Mouse (Mus musculus) right cerebral cortex, postnatal 14 days (tissue): ENCODE data around the gene Magi1.

Experiments used
- DNase-seq: peaks from one replicate; pipeline ENCODE4 v3.0.0; 2022

Gene Magi1

DNA sequence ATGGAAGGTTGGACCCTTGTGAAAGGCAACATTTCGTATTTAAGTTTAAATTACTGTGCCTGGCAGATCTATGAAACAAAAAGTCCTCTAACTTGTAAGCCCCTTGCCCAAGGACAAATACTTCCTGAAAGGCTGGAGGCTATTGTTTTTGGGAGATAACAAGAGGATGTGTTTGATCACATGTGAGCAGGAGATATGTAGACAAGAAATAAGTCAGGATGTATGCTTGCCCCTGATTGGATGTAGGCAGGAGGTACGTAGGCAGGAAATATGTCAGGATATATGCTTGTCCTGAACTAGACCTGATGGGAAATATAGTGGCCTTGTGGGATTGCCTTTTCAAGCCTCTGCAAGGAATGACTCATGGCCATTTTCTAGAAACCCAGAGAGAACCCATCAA, 84.0 kb downstream of the Magi1 start:
- no peak for DNase-seq

DNA sequence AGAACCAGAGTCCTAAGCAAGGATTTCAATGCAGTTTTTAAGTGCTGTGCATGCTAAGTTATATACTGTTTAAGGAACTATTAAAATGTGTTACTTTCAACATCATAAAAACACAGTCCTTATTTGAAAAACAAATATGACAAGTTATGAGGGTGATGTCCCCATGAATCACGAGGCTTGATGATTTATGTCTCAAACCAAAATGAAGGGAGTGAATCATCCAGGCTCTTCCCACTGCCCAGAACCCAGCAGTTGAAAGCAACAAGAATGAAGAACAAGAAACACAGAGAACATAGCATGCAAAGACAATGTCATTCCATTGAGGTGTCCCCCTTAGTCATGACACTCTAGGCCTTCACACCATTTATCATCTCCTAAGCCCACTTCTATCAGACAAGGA, 85.9 kb downstream of the Magi1 start:
- no peak for DNase-seq

GRCm38 (mm10) chr6:94195303-94195911, 88.3 kb downstream of the Magi1 start:
- no peak for DNase-seq

DNA sequence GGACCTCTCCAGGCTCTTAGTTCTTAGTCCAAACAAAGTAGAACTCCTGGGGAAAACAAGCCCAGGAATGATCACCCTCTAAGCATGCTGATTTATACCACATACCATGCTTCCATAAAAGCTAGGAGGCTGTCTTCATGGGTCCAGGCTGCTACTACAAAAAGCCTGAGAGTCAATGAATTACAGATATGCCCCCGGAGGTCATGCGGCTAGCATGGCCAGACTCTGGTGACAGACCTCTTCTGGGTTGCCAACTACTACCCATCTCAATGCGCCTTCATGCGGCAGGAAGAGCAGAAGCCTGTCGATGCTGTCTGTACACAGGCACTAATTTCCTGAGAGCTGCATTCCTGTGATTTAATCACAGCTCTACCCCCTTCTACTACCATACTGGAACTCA, 92.9 kb downstream of the Magi1 start:
- DNase-seq, result no peak

GRCm38 (mm10) chr6:94189379-94189778, 94.3 kb downstream of the Magi1 start:
- DNase-seq, result no peak

DNA sequence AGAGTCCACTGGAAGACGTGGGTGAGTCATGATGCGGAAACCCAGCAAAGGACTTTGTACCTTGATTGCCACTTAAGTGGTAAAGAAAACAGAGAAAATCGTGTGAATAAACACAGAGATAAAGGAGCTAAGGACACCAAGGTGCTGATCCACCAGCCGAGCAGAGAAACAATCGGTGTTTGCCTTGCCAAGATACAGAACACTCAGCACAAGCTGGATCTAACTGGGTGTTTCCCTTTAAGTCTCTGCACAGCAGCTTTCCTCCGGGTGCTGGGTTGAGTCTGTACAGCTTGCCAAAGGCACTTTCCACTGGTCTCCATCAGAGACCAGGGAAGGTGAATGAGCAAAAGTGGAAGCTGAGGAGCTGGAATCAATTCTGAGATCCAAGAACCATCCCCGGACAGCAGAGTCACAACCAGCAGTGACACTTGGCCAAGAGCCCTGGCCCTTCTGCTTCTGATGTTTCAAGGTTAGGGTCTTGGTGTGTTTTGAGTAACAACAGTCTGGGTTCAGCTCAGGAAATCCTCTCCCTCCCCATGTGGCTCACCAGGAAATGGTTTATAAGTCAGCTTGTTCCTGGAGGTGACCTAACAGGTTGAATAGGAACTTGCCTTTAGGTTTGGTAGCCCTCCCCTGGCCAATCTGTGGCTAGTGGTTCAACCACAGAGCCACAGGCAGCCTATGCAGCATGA, 96.9 kb downstream of the Magi1 start:
- no peak for DNase-seq

DNA sequence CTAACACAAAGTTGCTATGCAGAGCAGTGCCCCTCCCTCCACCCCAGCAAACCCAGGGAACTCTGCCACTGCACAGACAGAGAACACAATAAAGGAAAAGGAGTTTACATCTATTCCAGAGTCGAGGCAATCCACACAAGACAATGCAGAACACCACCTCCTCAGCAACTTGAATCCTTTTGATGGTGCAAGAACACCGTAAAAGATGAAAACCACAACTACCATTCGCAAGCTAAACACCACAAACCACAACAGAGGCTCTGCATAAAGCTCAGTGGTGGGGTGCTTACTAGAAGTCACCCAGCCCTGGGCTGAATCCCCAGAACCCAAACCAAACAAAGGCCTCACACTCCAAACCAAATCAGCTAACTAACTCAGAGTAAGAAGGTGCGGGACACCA, 99.4 kb downstream of the Magi1 start:
- DNase-seq, result no peak

- no peak for DNase-seq
These were observed 100.3 kb downstream of the Magi1 start for GRCm38 (mm10) chr6:94183354-94183851.

- no peak for DNase-seq
These were observed 102.0 kb downstream of the Magi1 start for GRCm38 (mm10) chr6:94181673-94182255.

DNA sequence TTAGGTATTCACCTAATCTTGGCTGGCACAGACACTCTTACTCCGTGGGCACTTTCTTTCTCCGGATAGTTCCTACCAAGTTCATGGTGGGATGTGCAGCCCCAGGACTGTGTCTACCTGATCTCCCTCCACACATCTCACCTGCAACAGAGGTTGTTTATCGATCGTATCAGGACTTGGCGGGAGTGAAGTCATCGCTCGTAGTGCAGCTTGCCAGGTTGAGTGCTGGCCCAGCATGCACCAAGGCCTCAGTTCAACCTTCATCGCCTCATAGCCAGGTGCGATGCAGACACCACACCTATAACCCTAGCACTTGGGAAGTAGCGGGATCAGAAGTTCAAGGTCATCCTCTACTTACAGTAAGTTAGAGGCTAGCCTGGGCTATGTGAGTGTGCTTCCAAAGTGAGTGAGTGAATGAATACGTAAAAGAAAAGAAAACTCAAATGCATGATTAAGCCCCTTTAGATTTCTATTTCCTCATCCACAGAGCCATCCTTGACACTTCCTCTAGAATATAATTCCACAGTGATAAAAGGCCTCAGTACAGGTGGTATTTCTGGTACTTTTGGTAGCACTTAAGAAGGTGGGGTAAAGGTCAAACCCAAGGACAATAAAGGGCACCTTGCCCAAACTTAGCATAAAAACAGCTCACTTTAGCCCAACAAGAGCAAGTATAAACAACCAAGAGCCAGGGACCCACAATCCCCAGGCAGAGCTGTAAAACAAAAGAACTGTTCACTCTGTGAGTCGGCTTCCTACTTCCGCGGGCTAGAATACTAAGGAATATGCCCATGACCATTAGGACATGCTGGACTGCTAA, 103.2 kb downstream of the Magi1 start:
- no peak for DNase-seq

DNA sequence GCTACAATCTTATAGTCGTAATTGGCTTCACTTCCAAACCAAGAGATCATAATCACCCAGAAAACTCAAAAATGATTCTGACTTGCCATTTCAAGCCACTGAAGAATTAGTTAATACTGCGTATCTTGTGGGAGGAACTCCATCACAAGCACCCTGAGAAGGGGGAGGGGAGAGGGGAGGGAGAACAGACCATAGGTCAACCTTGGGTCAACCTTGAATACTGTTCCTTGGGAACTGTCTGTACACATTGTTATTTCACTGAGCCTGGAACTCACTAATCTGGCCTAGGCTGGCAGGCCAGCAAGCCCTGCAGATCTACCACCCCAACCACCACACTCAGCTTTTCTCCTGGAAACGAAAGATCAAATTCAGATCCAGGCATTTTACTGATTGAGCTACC, 106.2 kb downstream of the Magi1 start:
- no peak for DNase-seq

GRCm38 (mm10) chr6:94176705-94177104, 107.0 kb downstream of the Magi1 start:
- no peak for DNase-seq

GRCm38 (mm10) chr6:94171250-94171649, 112.5 kb downstream of the Magi1 start:
- DNase-seq, result no peak

DNA sequence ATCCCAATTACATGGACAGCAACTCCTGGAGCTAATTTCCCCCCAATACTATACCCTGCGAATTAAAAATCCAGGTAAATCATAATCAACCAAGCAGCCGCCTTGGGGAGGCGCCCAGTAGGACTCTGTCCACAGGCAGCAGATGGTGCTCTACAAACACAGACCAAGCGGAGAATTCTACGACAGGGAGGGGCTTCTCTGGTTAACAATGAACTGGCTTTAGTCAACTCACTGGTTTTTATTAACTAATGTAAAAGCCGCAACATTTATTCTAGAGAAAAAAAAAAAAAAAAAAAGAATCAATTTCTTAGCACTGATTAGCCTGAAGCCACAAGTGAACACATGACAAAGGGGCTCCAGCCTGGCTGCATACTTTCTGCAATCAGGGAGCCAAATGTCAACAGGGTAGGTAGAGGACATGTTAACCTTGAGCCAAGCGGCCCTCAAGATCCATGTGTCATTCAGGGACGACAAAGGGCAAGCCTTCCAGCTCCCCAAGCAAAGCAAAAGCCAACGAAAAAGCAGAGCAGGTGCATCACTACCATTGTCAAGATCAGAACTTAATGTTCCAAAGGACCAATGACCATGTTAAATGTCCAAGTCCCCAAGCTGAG, 114.0 kb downstream of the Magi1 start:
- DNase-seq, result no peak

DNA sequence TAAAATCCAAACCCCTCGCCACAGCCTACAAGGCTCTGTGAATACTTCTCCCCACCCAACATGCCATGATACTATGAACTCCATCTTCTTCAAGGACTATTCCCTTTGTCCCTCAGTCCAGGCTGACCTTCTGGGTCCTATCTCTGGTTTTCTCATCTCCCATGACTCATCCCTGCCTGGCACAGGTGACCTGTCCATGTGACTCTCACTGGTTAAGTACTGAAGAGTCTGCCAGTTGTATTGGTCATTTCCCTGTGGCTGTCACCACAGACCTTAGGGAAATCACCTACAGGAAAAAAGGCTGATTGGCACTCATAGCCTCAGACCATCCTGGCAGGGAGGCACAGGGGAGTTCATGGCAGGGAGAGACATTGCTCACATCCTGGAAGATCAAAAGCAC, 117.8 kb downstream of the Magi1 start:
- DNase-seq, result no peak

DNA sequence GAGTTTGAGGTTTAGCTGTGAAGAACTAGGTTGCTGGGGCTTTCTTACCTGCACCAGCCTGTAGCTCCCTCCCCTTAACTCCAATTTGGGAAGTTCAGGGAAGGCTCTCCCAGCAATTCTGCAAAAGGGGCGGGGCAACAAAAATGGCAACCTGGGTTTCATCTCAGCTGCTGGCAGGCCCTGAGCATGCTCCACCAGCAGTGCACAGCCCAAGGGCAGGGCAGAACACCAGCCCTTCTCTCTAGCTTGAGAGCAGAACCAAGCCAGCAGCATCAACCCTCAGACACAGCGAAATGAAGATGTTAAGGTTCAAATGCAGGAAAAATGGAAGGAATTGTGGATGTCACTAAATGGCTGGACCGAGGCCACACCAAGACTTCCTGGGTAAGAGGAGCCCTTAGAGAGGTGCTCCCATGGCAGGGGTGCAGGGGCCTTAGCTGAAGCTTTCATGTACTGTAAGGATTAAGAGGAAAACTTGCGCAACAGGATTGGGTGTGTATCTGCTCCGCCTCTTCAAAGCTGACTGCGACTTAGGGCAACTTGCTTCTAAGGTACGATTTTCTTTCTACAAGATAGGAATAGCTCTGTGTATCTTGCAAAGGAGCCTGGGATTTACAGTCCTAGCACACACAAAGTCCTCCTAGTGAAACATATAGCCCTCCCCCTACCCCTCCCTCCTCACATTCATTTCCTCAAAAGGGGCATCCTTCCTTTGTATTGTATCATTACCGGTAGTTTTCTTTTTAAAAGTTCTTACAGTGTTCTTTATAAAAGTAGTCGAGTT, 118.8 kb downstream of the Magi1 start:
- no peak for DNase-seq

- DNase-seq, result no peak
These were observed 120.3 kb downstream of the Magi1 start for GRCm38 (mm10) chr6:94163325-94163995.

- DNase-seq, result no peak
These were observed 120.8 kb downstream of the Magi1 start for GRCm38 (mm10) chr6:94162918-94163317.

- no peak for DNase-seq
These were observed 124.5 kb downstream of the Magi1 start for GRCm38 (mm10) chr6:94159256-94159655.

DNA sequence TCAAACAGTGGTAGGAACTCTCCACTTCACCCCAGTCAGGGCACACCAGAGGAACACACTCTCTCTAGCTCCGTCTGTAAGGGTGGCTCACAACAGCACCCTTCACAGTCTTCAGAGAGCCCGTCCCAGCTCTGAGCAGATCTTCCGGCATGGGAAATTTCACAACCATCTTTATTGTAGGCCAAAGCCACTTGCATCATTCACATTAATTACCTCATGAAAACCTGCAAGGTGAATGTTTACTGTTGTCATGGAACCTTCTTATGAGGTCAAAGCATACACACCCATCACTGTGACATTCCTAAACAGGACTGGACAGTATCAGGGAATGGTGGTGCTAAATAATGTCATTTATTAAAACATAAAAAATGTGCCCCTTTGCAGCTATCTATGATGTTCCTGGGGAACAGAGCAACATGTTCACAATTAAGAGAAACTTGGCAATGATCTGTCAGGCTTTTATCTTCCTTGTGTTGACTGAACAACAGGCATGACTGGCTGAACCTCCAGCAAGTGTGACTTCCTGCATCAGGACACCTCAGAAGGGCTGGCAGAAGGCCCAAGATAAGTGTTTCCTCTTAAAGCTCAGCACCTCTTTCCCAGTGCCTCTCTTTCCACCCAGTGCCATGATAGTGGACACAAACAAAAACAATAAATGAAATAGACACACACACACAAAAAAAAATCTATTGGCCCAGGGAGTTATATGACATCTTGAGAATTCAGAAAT, 125.4 kb downstream of the Magi1 start:
- DNase-seq, result no peak

DNA sequence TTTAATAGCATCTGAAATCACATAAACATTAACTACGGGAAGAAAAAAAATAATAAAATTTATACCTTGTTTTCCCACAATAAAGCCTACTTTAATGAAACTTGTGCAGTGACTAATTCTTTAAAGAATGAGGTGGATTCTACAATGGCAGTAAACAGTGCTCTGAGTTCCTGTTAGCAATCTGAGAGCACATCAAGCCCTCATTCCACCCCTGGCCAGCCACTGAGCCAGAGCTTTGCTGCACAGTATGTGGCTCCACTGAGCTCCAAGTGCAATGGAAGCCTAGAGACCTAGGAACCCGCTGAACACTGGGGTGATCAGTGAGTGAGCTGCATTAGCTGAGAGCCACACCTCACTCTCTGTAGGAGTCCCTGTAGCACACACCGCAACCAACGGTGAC, 127.7 kb downstream of the Magi1 start:
- no peak for DNase-seq
